Mouse (Mus musculus) heart, embryonic 15.5 days (tissue): ENCODE results near the gene Skint7. TPM values are rescaled to one million over a fixed set of nuclear protein-coding genes. Genes with fewer than 3 reads are reported as not detected.
"Not testable (repeated sequence)": the region's sequence is repeated elsewhere in the genome, so short reads cannot be mapped to it uniquely, and the experiment has no call there.

ENCODE experiments used
- ATAC-seq: fragments of 200-750 bp; cut with Nextera tagmentation; replicated peaks from 2 replicates; pipeline ENCODE4 v1.8.0; 2017; ENCODE audit warnings: low read depth, moderate TSS enrichment; ENCODE audit not compliant: insufficient number of reproducible peaks, insufficient read depth, low FRiP score
- H3K27ac ChIP-seq: fragments of 300-500 bp; sonication (generic); 2 replicates; pipeline ENCODE4 v1.5.1; 2015; ENCODE audit warnings: mild to moderate bottlenecking, inconsistent platforms
- H3K27me3 ChIP-seq: fragments of 300-500 bp; sonication (generic); 2 replicates; pipeline ENCODE4 v1.6.1; 2015; ENCODE audit warnings: inconsistent platforms
- H3K36me3 ChIP-seq: fragments of 300-500 bp; sonication (generic); 2 replicates; pipeline ENCODE4 v1.6.1; 2015; ENCODE audit warnings: mild to moderate bottlenecking, inconsistent platforms
- H3K4me1 ChIP-seq: fragments of 300-500 bp; sonication (generic); replicated peaks from 2 replicates; pipeline ENCODE4 v1.6.1; 2015; ENCODE audit warnings: inconsistent platforms
- H3K4me2 ChIP-seq: fragments of 300-500 bp; sonication (generic); 2 replicates; pipeline ENCODE4 v1.6.1; 2015; ENCODE audit warnings: inconsistent platforms, mild to moderate bottlenecking, moderate library complexity
- H3K4me3 ChIP-seq: fragments of 300-500 bp; sonication (generic); 2 replicates; pipeline ENCODE4 v1.5.1; 2015; ENCODE audit warnings: mild to moderate bottlenecking, inconsistent platforms
- H3K9ac ChIP-seq: fragments of 300-500 bp; sonication (generic); 2 replicates; pipeline ENCODE4 v1.6.1; 2015; ENCODE audit warnings: mild to moderate bottlenecking, inconsistent platforms
- H3K9me3 ChIP-seq: fragments of 300-500 bp; sonication (generic); replicated peaks from 2 replicates; pipeline ENCODE4 v1.6.1; 2016; ENCODE audit warnings: inconsistent platforms
- WGBS: fragments of 180-500 bp; shearing (Covaris S2); methylation state at CpG from one replicate; pipeline ENCODE4 v1.1.7; 2015; ENCODE audit warnings: mixed read lengths; 5-methylcytosine and 5-hydroxymethylcytosine counted together
- polyA plus RNA-seq: library from polyadenylated mRNA; unstranded; fragments of >200 nt; fragmentation: Nextera tagmentation; extraction: Ambion mirVana; gene quantifications from 2 replicates; pipeline ENCODE4 v1.2.1, GENCODE M21; 2015

Skint7 gene
- polyA plus RNA-seq = 0.56 TPM in 1 of 2 replicates, not detected in the other

DNA sequence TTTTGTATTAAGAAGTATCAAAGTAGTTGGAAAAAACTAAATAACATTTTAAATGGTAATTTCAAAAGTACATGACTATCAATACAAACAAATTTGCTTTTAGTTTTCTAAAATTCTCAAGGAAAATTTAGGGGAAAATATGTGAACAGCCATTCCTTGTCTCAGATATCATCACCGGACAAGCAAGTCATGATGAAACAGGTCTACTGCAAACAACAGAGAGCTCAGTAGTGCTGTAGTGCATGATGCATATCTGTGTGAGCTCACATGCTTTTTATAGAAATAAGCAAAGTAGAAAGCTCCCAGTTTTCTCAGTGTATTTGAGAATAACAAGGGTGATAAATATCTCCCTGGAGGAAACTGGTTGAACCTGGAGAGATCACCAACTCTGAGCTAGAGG, at the start of gene Skint7:
Gene Skint7 (plus strand): TSS at position 301 of the 400 bp plus-strand sequence.
- Histone ChIP-seq H3K4me2 (no peak within 1 kb of the TSS), H3K4me1 (no peaks in the 10 kb centered on the region), H3K4me3 (no peak within 1 kb of the TSS), H3K27me3 (no peaks in the 10 kb centered on the region), H3K36me3 (no peaks in the 10 kb centered on the region), H3K27ac (no peak within 1 kb of the TSS), H3K9ac (no peak within 1 kb of the TSS), H3K9me3 (no peaks in the 10 kb centered on the region)
- WGBS = 90% methylated on average over 1 of the region's 1 CpGs
- ATAC-seq = no peak

DNA sequence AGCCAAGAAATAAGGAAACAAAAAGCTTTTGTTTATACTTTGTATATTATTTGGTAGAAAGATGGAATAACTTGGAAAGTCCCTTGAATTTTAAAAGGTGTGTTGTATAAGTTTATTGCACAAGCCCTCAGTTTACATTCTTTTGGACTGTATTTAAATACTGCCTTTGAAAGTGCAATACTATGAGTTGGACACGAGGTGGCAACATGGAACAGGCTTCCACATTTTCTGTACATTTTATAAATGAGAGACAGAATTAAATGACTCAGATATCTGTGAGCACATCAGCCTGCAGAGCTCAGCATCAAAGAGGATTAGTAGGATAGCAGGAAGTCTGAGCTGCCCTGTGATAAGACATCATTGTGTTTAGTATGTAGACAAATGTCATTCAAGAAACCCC, 11.4 kb upstream of the Skint7 start:
- Histone ChIP-seq H3K27ac (no peak overlapping the region), H3K9ac (no peak overlapping the region), H3K9me3 (no peaks in the 10 kb centered on the region), H3K4me3 (no peak overlapping the region), H3K4me1 (no peaks in the 10 kb centered on the region), H3K27me3 (no peaks in the 10 kb centered on the region), H3K36me3 (no peaks in the 10 kb centered on the region), H3K4me2 (no peak overlapping the region)
- WGBS = 20% methylated on average over 1 of the region's 1 CpGs
- ATAC-seq = no peak

DNA sequence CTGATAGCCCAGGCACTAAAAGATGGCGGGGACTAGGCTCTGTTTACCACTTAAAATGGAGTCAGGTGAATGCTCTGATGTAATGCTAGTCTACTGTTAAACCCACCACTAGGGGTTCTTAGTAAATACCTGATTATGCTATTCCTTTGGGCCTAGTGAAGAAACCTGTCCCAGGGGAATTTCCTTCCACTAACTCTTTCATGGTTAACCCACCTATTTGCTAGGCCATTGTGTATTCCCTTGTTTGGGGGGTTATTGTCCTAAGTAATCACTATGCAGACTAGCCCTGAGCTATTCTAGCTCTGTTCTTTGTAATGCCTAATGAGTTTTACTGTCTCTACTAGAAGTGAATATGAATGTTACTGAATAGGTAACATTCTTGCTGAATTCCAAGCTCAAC, 9.5 kb upstream of the Skint7 start:
- H3K27ac ChIP-seq, H3K9me3 ChIP-seq, ATAC-seq, H3K4me1 ChIP-seq, H3K9ac ChIP-seq, H3K36me3 ChIP-seq, H3K4me2 ChIP-seq, H3K4me3 ChIP-seq, H3K27me3 ChIP-seq: not testable (repeated sequence)
- WGBS = 48% methylated on average over 1 of the region's 1 CpGs

DNA sequence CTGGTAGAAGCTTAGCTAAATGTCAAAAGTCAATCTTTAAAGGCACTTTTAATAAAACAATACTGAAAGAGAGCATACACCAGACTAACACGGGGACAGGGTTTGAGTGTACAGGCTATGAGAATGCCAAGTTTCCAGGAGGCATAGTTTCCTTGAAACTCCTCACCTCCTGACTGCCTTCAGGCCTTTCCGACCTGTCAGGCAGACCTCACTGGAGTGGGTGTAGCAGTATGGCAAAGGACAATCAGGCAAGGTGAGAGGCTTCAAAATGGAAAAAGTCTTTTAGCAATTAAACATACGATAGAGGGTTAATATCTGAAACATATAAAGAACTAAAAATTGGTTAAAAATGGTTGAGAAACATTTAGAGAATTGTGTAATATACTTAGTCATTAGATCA, 9.1 kb upstream of the Skint7 start:
- no peaks in the 10 kb centered on the region for H3K36me3 ChIP-seq
- H3K9me3 ChIP-seq = no peaks in the 10 kb centered on the region
- H3K27ac ChIP-seq = no peak overlapping the region
- no peak overlapping the region for H3K9ac ChIP-seq
- H3K4me2 ChIP-seq = no peak overlapping the region
- no peak overlapping the region for H3K4me3 ChIP-seq
- 66% methylated on average over 3 of the region's 3 CpGs for WGBS
- H3K27me3 ChIP-seq = no peaks in the 10 kb centered on the region
- ATAC-seq = no peak
- no peaks in the 10 kb centered on the region for H3K4me1 ChIP-seq

DNA sequence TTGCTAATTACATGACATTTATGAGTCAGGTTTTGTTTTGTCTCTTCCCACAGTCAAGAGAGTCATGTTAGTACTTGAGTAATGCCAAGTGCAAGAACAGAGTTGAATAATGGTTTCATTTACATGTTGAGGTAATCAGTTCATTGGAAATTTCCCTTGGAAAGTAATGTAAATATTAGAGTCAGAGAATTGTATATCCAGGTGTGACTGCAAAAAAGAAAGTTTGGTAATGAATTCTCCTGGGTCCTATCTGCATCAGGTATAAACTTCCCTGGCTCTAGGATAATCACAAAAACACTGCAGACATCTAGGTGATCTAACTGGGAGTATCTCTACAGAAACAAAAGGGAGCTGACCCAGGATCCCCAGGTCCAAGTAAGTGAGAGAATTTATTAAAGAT, 33.2 kb downstream of the Skint7 start, which contains the start of gene Skint1:
Gene Skint1 (plus strand): TSS at position 301 of the 400 bp plus-strand sequence.
- no peak within 1 kb of the TSS for H3K27ac ChIP-seq
- no peak within 1 kb of the TSS for H3K9ac ChIP-seq
- H3K4me3 ChIP-seq = no peak within 1 kb of the TSS
- no peaks in the 10 kb centered on the region for H3K9me3 ChIP-seq
- H3K36me3 ChIP-seq = no peaks in the 10 kb centered on the region
- no peak for ATAC-seq
- H3K4me2 ChIP-seq = no peak within 1 kb of the TSS
- H3K4me1 ChIP-seq = no peaks in the 10 kb centered on the region
- H3K27me3 ChIP-seq = no peaks in the 10 kb centered on the region

Other genes with a start within 250 kb of the Skint7 start
- gene Slc5a9, start 70.0 kb upstream of the Skint7 start, polyA plus RNA-seq = 0.98 and 6.9 TPM in 2 replicates
- 0.24 TPM in 1 of 2 replicates, not detected in the other for gene Skint8, start 53.5 kb upstream of the Skint7 start, polyA plus RNA-seq
- gene Skint1, start 33.3 kb downstream of the Skint7 start, polyA plus RNA-seq = 0.13 and 0.98 TPM in 2 replicates
- gene Skint4, start 99.1 kb downstream of the Skint7 start, polyA plus RNA-seq = 0.16 TPM in 1 of 2 replicates, not detected in the other